Mouse (Mus musculus) CH12.LX (cell line): Measurements from ENCODE around the gene Hoxb7.

ENCODE experiments used
- CTCF ChIP-seq, 2 experiments: IDR thresholded peaks in 1 of 2; conservative IDR thresholded peaks in 1 of 2; 2 replicates each; pipeline ENCODE4 v1.5.1; 2011 to 2012; ENCODE audit warnings: low read depth in 2 of 2, low read length in 2 of 2, improper control_type of control experiment in 1 of 2, inconsistent platforms in 1 of 2, mild to moderate bottlenecking in 1 of 2, moderate library complexity in 1 of 2
- E2F4 ChIP-seq: IDR thresholded peaks from 2 replicates; pipeline ENCODE4 v1.6.1; 2011; ENCODE audit warnings: low read depth, low read length, improper control_type of control experiment; ENCODE audit not compliant: insufficient replicate concordance
- ELF1 ChIP-seq: IDR thresholded peaks from 2 replicates; pipeline ENCODE4 v1.6.1; 2014; ENCODE audit warnings: low read depth, mild to moderate bottlenecking, inconsistent platforms, low read length, improper control_type of control experiment
- EP300 ChIP-seq: IDR thresholded peaks from 2 replicates; pipeline ENCODE4 v1.6.1; 2011; ENCODE audit warnings: low read length, improper control_type of control experiment
- GABPA ChIP-seq: IDR thresholded peaks from 2 replicates; pipeline ENCODE4 v1.6.1; 2012; ENCODE audit warnings: low read depth, low read length, improper control_type of control experiment, inconsistent platforms; ENCODE audit not compliant: insufficient replicate concordance
- MAFK ChIP-seq: IDR thresholded peaks from 2 replicates; pipeline ENCODE4 v1.6.1; 2011; ENCODE audit warnings: low read length, improper control_type of control experiment; ENCODE audit not compliant: insufficient replicate concordance
- POLR2A ChIP-seq: IDR thresholded peaks from 2 replicates; pipeline ENCODE4 v1.6.1; 2011; ENCODE audit warnings: low read depth, mild to moderate bottlenecking, improper control_type of control experiment, low read length
- RAD21 ChIP-seq: IDR thresholded peaks from 2 replicates; pipeline ENCODE4 v1.6.1; 2011; ENCODE audit warnings: low read depth, mild to moderate bottlenecking, low read length, improper control_type of control experiment, moderate library complexity
- RCOR1 ChIP-seq: conservative IDR thresholded peaks from 2 replicates; pipeline ENCODE4 v1.6.1; 2012; ENCODE audit warnings: low read depth, mild to moderate bottlenecking, inconsistent platforms, low read length, improper control_type of control experiment
- ZKSCAN1 ChIP-seq: IDR thresholded peaks from 2 replicates; pipeline ENCODE4 v1.6.1; 2012; ENCODE audit warnings: low read depth, inconsistent platforms, low read length, improper control_type of control experiment, borderline replicate concordance

GRCm38 (mm10) chr11:96257141-96257540 lies 29.3 kb upstream of the Hoxb7 start:
- TF ChIP-seq MAFK: no peak
- TF ChIP-seq EP300: no peak
- no peak for TF ChIP-seq ELF1
- TF ChIP-seq RCOR1: no peak
- TF ChIP-seq E2F4: no peak
- TF ChIP-seq ZKSCAN1: no peak
- no peak for TF ChIP-seq RAD21
- no peak for TF ChIP-seq POLR2A
- no peak for TF ChIP-seq CTCF (conservative IDR thresholded peaks at IDR 0.05 in 1 of 2, IDR thresholded peaks at IDR 0.05 in 1 of 2; ENCODE audit: low read depth in 2 of 2, low read length in 2 of 2)
- no peak for TF ChIP-seq GABPA
